Mouse (Mus musculus) megakaryocyte, embryonic 14.5 days (primary cell): ENCODE measurements around the gene Baiap2l1. TPM values are rescaled to one million over a fixed set of nuclear protein-coding genes. Genes with fewer than 3 reads are reported as not detected.

Experiments used
- H3K27me3 ChIP-seq: replicated peaks from 2 replicates; pipeline ENCODE3; 2012; ENCODE audit warnings: inconsistent platforms
- H3K36me3 ChIP-seq: replicated peaks from 2 replicates; pipeline ENCODE3; 2012; ENCODE audit warnings: low read length, inconsistent platforms, mixed read lengths
- H3K4me1 ChIP-seq: 2 replicates; pipeline ENCODE4 v1.6.1; 2012; ENCODE audit warnings: inconsistent platforms
- H3K4me3 ChIP-seq: replicated peaks from 2 replicates; pipeline ENCODE3; 2012; ENCODE audit warnings: moderate library complexity, mild to moderate bottlenecking, inconsistent platforms
- H3K9me3 ChIP-seq: 2 replicates; pipeline ENCODE4 v1.6.1; 2012; ENCODE audit warnings: inconsistent platforms
- FLI1 ChIP-seq: IDR thresholded peaks from 2 replicates; pipeline ENCODE4 v1.6.1; 2012; ENCODE audit warnings: low read length, inconsistent platforms, mixed read lengths
- GATA1 ChIP-seq: IDR thresholded peaks from 3 replicates; pipeline ENCODE4 v1.6.1; 2012; ENCODE audit warnings: mixed read lengths, low read length, inconsistent platforms, borderline replicate concordance
- polyA plus RNA-seq: library from polyadenylated mRNA; stranded (reverse); fragments of >175 nt; gene quantifications from 2 replicates; pipeline ENCODE4 v1.2.3, GENCODE M21; 2012; ENCODE audit warnings: low replicate concordance; ENCODE audit not compliant: insufficient read depth

Gene Baiap2l1
- polyA plus RNA-seq, 1 experiment, result not detected

- Histone ChIP-seq H3K4me3 (peak overlapping the region; percentile 95), H3K36me3 (peaks cover 29% of the 10 kb centered on the region), H3K27me3 (no peaks in the 10 kb centered on the region), H3K4me1 (peaks cover 66% of the 10 kb centered on the region), H3K9me3 (peaks cover 7% of the 10 kb centered on the region)
- TF ChIP-seq GATA1, result no peak
- TF ChIP-seq FLI1, result no peak
Observed at GRCm38 (mm10) chr5:144254811-144255631, 102.9 kb downstream of the Baiap2l1 start.

- no peaks in the 10 kb centered on the region for H3K27me3 ChIP-seq
- peaks cover 65% of the 10 kb centered on the region for H3K4me1 ChIP-seq
- no peak for TF ChIP-seq GATA1
- TF ChIP-seq FLI1, result no peak
- peaks cover 9% of the 10 kb centered on the region for H3K9me3 ChIP-seq
- peaks cover 22% of the 10 kb centered on the region for H3K36me3 ChIP-seq
- peak overlapping the region; percentile 95 for H3K4me3 ChIP-seq
Observed at GRCm38 (mm10) chr5:144254122-144254810, 103.6 kb downstream of the Baiap2l1 start.

GRCm38 (mm10) chr5:144253212-144253611 lies 104.7 kb downstream of the Baiap2l1 start:
- Histone ChIP-seq H3K9me3 (peaks cover 9% of the 10 kb centered on the region), H3K4me3 (no peak overlapping the region), H3K27me3 (no peaks in the 10 kb centered on the region), H3K4me1 (peaks cover 56% of the 10 kb centered on the region), H3K36me3 (peaks cover 11% of the 10 kb centered on the region)
- TF ChIP-seq GATA1 (no peak), FLI1 (no peak)

- Histone ChIP-seq H3K9me3 (peaks cover 9% of the 10 kb centered on the region), H3K4me1 (peaks cover 46% of the 10 kb centered on the region), H3K36me3 (no peaks in the 10 kb centered on the region), H3K27me3 (no peaks in the 10 kb centered on the region), H3K4me3 (peak overlapping the region; percentile 19)
- no peak for TF ChIP-seq GATA1
- TF ChIP-seq FLI1, result no peak
Observed at GRCm38 (mm10) chr5:144251876-144252577, 105.9 kb downstream of the Baiap2l1 start.

- TF ChIP-seq GATA1 (no peak), FLI1 (no peak)
- Histone ChIP-seq H3K36me3 (no peaks in the 10 kb centered on the region), H3K27me3 (no peaks in the 10 kb centered on the region), H3K4me1 (peaks cover 34% of the 10 kb centered on the region), H3K9me3 (peaks cover 9% of the 10 kb centered on the region), H3K4me3 (no peak overlapping the region)
Observed at GRCm38 (mm10) chr5:144249871-144250270, 108.0 kb downstream of the Baiap2l1 start.

DNA sequence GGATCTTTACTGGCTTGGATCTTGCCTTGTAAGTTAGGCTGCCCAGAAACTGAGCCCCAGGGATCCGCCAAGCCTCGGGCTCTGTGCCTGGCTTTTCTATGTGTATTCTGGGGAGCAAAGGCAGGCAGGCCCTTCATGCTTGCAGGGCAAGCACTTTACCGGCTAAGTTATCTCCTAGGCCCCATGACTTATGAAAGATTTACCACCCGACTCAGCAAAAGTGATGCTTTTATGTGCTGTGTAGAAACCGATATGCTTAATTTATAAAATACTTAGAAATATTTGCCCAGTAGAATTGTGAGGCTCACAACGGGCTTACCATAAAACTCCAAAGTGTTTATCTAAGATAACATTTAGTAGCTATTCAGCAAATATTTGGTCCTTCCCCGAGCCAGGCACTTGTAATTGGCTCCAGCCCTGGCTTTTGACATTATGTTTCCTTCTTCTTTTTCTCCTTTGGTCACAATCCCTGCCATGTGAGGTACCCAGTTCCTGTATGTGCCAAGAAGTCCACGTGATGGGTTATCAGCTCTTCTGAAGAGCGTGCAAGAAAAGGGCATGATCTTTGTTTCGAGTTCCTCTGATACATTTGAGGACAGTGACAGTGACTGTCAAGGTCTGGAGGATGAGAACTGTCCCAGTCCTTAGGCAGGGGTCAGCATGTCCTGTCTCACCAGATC lies 109.9 kb downstream of the Baiap2l1 start:
- H3K4me3 ChIP-seq, result no peak overlapping the region

DNA sequence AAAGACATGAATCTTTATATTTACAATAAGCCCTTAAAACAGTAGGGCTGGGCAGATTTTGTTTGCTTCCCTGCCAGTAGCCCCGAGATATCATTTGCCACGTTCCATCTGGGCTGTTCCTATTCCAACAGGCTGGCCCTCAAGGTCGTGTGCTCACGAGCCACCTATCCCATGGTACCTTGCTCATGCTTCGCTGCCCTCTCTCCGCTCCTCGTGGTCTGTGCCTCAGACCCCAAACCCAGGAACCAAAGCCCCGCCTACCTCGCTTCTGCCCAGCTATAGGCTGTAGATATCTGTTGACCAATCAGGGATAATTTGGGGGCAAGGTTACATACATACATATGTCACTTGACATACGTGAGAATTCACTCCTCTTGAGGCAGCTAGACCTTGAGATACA lies 110.6 kb downstream of the Baiap2l1 start:
- TF ChIP-seq GATA1, result no peak
- no peak for TF ChIP-seq FLI1

More for the DNA sequence above, 109.9 kb downstream of the Baiap2l1 start:
- Histone ChIP-seq H3K4me1 (peaks cover 22% of the 10 kb centered on the region), H3K9me3 (peaks cover 9% of the 10 kb centered on the region), H3K27me3 (no peaks in the 10 kb centered on the region), H3K36me3 (no peaks in the 10 kb centered on the region)
- no peak for TF ChIP-seq GATA1
- TF ChIP-seq FLI1, result no peak

GRCm38 (mm10) chr5:144246669-144247068 lies 111.2 kb downstream of the Baiap2l1 start:
- no peak overlapping the region for H3K4me3 ChIP-seq
- H3K9me3 ChIP-seq, result peaks cover 9% of the 10 kb centered on the region
- H3K27me3 ChIP-seq, result no peaks in the 10 kb centered on the region
- H3K4me1 ChIP-seq, result peaks cover 9% of the 10 kb centered on the region
- TF ChIP-seq GATA1, result no peak
- TF ChIP-seq FLI1, result no peak
- no peaks in the 10 kb centered on the region for H3K36me3 ChIP-seq

More for the DNA sequence above, 110.6 kb downstream of the Baiap2l1 start:
- H3K27me3 ChIP-seq, result no peaks in the 10 kb centered on the region
- peaks cover 9% of the 10 kb centered on the region for H3K9me3 ChIP-seq
- H3K4me1 ChIP-seq, result peaks cover 15% of the 10 kb centered on the region
- H3K36me3 ChIP-seq, result no peaks in the 10 kb centered on the region
- H3K4me3 ChIP-seq, result no peak overlapping the region

DNA sequence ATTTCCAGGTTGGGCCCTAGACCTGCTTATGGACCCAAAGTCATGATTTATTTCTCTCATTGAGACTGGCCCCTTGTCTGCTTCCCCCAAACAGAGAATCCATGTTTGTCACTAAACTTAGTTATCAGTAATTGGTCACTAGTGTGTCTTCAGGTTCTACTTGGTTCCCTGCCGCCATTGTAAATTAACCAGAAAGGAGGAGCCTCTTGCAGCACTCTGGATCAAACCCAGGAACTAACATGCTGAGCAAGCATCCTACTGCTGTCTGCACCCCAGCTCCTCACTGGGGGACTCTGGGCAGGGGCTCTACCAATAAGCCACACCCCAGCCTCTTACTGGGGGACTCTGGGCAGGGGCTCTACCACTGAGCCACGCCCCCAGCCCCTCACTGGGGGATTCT lies 112.3 kb downstream of the Baiap2l1 start:
- H3K4me3 ChIP-seq, result no peak overlapping the region
- TF ChIP-seq FLI1, result no peak
- no peak for TF ChIP-seq GATA1

More for the DNA sequence above, 112.3 kb downstream of the Baiap2l1 start:
- 0 out of 2 replicates have a peak, but pooled peaks cover 3% of the 10 kb centered on the region for H3K4me1 ChIP-seq
- peaks cover 12% of the 10 kb centered on the region for H3K9me3 ChIP-seq
- H3K36me3 ChIP-seq, result no peaks in the 10 kb centered on the region
- no peaks in the 10 kb centered on the region for H3K27me3 ChIP-seq
